Mouse (Mus musculus) heart, postnatal 0 days (tissue): ENCODE data around the gene 1700088E04Rik.

Source experiments
- CTCF ChIP-seq: IDR thresholded peaks from 2 replicates; pipeline ENCODE4 v1.5.1; 2016; ENCODE audit warnings: antibody characterized with exemption, control low read depth, low read depth
- EP300 ChIP-seq: IDR thresholded peaks from 2 replicates; pipeline ENCODE4 v1.6.1; 2016; ENCODE audit warnings: antibody characterized with exemption, low read depth

GRCm38 (mm10) chr15:79093083-79093839 is 47.8 kb downstream of the 1700088E04Rik start:
- TF ChIP-seq CTCF = peak; percentile 85
- no peak for TF ChIP-seq EP300
